Mouse (Mus musculus) forebrain, embryonic 14.5 days (tissue): ENCODE measurements around the gene Cpm. TPM values are rescaled to one million over a fixed set of nuclear protein-coding genes. Genes with fewer than 3 reads are reported as not detected.
"Not testable (repeated sequence)": the region's sequence is repeated elsewhere in the genome, so short reads cannot be mapped to it uniquely, and the experiment has no call there.

Experiments used
- ATAC-seq: fragments of 200-750 bp; cut with Nextera tagmentation; 2 replicates; pipeline ENCODE4 v1.8.0; 2017; ENCODE audit warnings: mild to moderate bottlenecking, moderate library complexity
- DNase-seq: peaks from one replicate; pipeline ENCODE4 v3.0.0-alpha.2; 2015; ENCODE audit warnings: low spot score
- H3K27ac ChIP-seq: fragments of 300-500 bp; sonication (generic); 2 replicates; pipeline ENCODE4 v1.5.1; 2014; ENCODE audit warnings: low read depth, mild to moderate bottlenecking, control low read depth, low read length, moderate library complexity
- H3K27me3 ChIP-seq: fragments of 300-500 bp; sonication (generic); replicated peaks from 2 replicates; pipeline ENCODE4 v1.6.1; 2014; ENCODE audit warnings: low read length, control low read depth, mixed read lengths; ENCODE audit not compliant: control insufficient read depth, insufficient read depth
- H3K36me3 ChIP-seq: fragments of 300-500 bp; sonication (generic); 2 replicates; pipeline ENCODE4 v1.6.1; 2014; ENCODE audit warnings: low read length, control low read depth; ENCODE audit not compliant: control insufficient read depth, insufficient read depth
- H3K4me1 ChIP-seq: fragments of 300-500 bp; sonication (generic); 2 replicates; pipeline ENCODE4 v1.6.1; 2014; ENCODE audit warnings: antibody characterized with exemption, low read length, control low read depth; ENCODE audit not compliant: control insufficient read depth, insufficient read depth
- H3K4me2 ChIP-seq: fragments of 300-500 bp; sonication (generic); 2 replicates; pipeline ENCODE4 v1.6.1; 2014; ENCODE audit warnings: mild to moderate bottlenecking, control low read depth, low read length
- H3K4me3 ChIP-seq: fragments of 300-500 bp; sonication (generic); 2 replicates; pipeline ENCODE4 v1.5.1; 2014; ENCODE audit warnings: low read depth, low read length, control low read depth
- H3K9ac ChIP-seq: fragments of 300-500 bp; sonication (generic); 2 replicates; pipeline ENCODE4 v1.6.1; 2014; ENCODE audit warnings: mild to moderate bottlenecking, low read length, control low read depth, moderate library complexity
- H3K9me3 ChIP-seq: fragments of 300-500 bp; sonication (generic); replicated peaks from 2 replicates; pipeline ENCODE4 v1.6.1; 2016; ENCODE audit warnings: low read length, control low read depth, mixed read lengths; ENCODE audit not compliant: control insufficient read depth
- WGBS: fragments of 180-500 bp; shearing (Covaris S2); extraction: QIAGEN DNeasy Blood & Tissue Kit; methylation state at CpG from one replicate; pipeline ENCODE4 v1.1.7; 2014; 5-methylcytosine and 5-hydroxymethylcytosine counted together
- polyA plus RNA-seq: library from polyadenylated mRNA; unstranded; fragments of >200 nt; fragmentation: Nextera tagmentation; extraction: Ambion mirVana; gene quantifications from 2 replicates; pipeline ENCODE4 v1.2.1, GENCODE M21; 2014

Cpm gene
- polyA plus RNA-seq, 1 experiment from 2014 or later: 6.1 TPM

DNA sequence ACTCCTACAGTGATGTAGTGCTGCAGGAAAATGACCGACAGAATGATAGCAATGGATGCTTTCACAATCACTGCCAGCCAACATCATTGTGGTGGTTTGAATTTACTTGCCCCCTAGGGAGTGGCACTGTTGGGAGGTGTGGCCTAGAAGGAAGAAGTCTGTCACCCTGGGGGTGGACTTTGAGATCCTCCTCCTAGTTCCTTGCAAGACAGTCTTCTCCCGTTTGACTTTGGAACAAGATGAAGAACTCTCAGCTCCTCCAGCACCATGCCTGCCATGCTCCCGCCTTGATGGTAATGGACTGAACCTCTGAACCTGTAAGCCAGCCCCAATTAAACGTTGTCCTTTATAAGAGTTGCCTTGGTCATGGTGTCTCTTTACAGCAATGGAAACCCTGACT, 12.5 kb upstream of the Cpm start:
- DNase-seq, H3K4me3 ChIP-seq, H3K9me3 ChIP-seq, H3K27ac ChIP-seq, H3K4me2 ChIP-seq, H3K36me3 ChIP-seq, H3K27me3 ChIP-seq, H3K4me1 ChIP-seq, ATAC-seq, H3K9ac ChIP-seq: not testable (repeated sequence)
- WGBS: 86% methylated on average over 4 of the region's 4 CpGs

DNA sequence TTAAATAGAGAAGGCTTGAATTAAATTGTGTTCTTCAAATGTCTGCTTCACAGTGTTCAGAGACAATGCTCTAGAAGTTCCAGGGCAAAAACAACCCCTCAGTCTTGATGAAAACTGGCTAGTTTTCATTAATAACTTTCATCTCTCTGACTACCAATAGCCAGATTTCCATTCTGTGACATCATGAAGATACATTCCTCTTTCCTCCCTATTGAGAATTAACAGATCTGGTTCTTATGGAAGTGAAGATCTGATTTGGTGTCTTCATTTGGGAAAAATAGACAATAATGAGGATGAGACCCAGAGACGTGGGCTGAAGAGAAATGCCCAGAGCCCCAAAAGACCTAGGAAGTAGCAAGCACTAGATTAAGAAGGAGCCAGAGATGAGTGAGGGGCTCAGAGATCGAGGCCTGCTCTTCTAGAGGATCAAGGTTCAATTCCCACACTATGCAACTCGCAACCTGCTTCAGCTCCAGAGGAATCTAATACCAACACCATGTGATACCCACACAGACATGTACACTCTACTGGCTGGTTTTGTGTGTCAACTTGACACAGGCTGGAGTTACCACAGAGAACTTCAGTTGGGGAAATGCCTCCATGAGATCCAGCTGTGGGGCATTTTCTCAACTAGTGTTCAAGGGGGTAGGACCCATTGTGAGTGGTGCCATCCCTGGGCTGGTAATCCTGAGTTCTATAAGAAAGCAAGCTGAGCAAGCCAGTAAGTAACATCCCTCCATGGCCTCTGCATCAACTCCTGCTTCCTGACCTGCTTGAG, 11.5 kb upstream of the Cpm start:
- Histone ChIP-seq H3K27me3 (no peaks in the 10 kb centered on the region), H3K9ac (no peak overlapping the region), H3K4me2 (no peak overlapping the region), H3K9me3 (no peaks in the 10 kb centered on the region), H3K27ac (no peak overlapping the region), H3K4me1 (no peaks in the 10 kb centered on the region), H3K36me3 (no peaks in the 10 kb centered on the region), H3K4me3 (no peak overlapping the region)
- no peak for DNase-seq
- WGBS: 85% methylated on average over 3 of the region's 3 CpGs
- no peak for ATAC-seq

DNA sequence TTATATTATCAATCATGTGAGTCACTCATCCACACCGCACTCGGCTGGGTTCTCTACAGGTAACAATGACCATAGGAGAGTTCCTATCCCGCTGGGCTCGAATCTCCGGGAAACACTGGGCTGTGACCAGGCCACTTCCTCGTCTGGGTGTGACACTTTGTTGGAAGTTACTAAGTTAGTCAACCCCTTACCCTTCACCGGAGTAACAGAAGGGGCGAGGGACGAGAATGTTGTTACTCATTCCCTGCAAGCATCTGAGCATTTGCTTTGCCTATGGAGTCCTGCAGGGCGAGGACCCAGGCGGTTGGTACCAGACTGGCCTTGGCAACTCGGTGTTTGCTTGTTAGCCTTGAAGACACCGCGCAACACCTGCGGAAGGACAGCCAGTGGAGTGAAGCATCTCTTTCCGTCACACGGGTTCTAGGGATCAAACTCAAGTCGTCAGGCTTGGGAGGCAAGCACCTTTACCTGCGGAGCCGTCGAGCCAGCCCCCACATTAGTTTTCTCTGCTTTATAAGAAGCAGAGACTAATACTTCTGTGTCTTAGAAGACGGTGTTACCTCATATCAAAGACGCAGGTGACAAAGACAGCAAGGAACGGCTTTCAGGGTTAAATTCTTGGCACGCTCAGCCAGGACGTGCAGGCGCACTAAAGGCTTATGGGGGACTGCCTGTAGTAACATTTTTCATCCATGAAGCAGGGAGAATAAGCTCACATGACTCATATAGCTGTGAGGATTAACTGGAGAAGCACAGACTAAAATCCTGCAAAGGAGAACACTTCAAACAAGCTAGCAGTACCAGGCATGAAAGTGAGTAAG, 10.0 kb upstream of the Cpm start:
- H3K4me1 ChIP-seq: no peaks in the 10 kb centered on the region
- DNase-seq (no peak), ATAC-seq (no peak)
- H3K27me3 ChIP-seq: no peaks in the 10 kb centered on the region
- no peaks in the 10 kb centered on the region for H3K9me3 ChIP-seq
- H3K36me3 ChIP-seq: no peaks in the 10 kb centered on the region
- no peak overlapping the region for H3K9ac ChIP-seq
- H3K27ac ChIP-seq: no peak overlapping the region
- WGBS: 90% methylated on average over 27 of the region's 27 CpGs
- no peak overlapping the region for H3K4me2 ChIP-seq
- no peak overlapping the region for H3K4me3 ChIP-seq

DNA sequence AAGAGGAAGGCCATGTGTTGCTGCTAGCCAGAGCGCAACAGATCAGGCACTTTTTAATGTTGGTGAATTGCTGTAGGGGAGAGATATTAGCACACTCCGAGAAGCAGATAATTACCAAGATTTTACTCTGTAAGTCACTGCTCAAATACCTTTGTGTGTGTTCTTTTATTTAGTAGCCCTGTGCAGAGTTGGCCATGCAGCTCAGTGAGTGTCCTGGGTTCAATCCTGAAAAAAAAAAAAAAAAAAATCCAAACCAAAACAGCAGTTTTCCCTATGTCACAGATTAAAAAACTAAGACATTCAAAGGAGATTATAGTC, 9.5 kb upstream of the Cpm start:
- H3K4me1 ChIP-seq: no peaks in the 10 kb centered on the region
- DNase-seq (no peak), ATAC-seq (no peak)
- no peak overlapping the region for H3K9ac ChIP-seq
- no peak overlapping the region for H3K4me2 ChIP-seq
- H3K9me3 ChIP-seq: no peaks in the 10 kb centered on the region
- no peaks in the 10 kb centered on the region for H3K27me3 ChIP-seq
- H3K4me3 ChIP-seq: no peak overlapping the region
- 89% methylated on average over 2 of the region's 2 CpGs for WGBS
- H3K36me3 ChIP-seq: no peaks in the 10 kb centered on the region
- H3K27ac ChIP-seq: no peak overlapping the region

DNA sequence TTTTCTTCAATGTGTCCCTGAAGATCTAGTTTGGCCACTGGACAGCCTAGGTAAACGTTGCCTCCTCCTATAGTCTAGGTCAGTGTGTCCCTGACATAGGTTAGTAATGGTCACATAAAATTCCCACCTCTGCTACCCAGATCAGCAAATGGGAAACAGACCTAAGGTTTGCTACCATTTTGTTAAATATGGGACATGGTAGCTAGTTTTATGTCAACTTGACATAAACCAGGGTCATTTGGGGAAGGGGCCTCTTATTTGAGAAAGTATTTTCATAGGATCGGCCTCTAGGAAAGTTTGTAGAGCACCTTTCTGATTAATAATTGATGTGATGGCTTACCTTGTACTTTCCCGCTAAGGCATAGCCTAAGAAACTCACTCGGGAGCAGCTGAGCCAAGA, 8.8 kb upstream of the Cpm start:
- 94% methylated on average over 4 of the region's 4 CpGs for WGBS
- H3K9me3 ChIP-seq: no peaks in the 10 kb centered on the region
- no peak overlapping the region for H3K9ac ChIP-seq
- H3K4me1 ChIP-seq: no peaks in the 10 kb centered on the region
- H3K36me3 ChIP-seq: no peaks in the 10 kb centered on the region
- H3K27ac ChIP-seq: no peak overlapping the region
- H3K4me3 ChIP-seq: no peak overlapping the region
- no peak for ATAC-seq
- no peak for DNase-seq
- no peaks in the 10 kb centered on the region for H3K27me3 ChIP-seq
- H3K4me2 ChIP-seq: no peak overlapping the region

DNA sequence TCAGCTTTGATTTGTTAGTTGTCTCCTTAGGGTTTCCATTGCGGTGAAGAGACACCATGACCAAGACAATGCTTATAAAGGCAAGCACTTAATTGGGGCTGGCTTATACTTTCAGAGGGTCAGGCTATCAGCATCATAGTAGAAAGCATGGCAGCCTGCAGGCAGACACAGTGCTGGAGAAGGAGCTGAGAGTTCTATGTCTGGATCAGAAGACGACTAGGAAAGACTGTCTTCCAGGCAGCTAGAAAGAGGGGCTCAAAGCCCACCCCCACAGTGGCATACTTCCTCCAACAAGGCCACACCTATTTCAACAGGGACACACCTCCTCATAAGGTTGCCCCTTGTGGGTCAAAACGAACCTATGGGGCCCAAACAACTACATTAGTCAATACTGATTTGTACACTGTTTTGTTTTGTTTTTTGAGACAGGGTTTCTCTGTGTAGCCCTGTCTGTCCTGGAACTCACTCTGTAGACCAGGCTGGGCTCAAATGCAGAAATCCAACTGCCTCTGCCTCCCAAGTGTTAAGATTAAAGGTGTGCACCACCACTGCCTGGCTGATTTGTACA, 8.3 kb upstream of the Cpm start:
- no peak overlapping the region for H3K4me2 ChIP-seq

DNA sequence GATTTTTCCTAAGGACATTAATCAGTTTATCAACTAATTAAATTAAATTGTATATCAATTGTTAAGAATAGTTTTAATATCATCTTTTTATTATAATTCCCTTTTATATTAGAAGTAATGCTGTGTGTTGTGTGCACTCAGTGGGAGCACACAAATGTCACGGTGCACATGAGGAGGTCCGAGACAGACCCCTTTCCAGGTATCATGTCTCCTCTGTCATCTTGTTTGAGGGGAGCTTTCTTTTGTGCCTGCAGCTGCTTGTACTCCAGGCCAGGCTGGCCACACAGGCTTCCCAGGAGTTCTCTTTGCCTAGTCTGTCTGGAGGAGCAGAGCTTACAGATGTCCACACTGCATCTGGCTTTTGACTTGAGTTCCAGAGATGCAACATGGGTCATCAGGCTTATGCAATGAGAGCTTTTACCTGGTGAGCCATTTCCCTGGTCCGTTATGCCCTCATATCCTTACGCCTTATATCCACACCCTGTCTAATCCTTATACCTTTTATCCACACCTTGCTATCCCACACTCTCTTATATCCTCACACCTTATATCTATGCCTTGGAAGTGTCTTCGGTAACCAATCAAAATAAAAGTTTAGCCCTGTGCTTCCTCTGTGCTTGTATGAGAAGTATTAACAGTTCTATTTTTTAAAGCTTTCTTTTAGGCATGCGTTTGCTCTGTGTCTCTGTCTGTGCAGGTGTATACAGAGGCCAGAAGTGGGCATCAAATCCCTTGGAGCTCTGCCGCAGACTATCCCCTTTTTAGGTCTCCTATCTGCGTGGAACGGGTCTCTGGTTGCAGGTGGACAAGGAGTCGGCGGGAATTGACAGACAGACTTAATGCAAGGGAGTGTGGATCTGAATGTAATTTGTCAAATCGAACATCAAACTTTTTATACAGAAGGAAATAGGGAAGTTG, 7.4 kb upstream of the Cpm start:
- DNase-seq (no peak), ATAC-seq (no peak)
- Histone ChIP-seq H3K27me3 (no peaks in the 10 kb centered on the region), H3K4me3 (no peak overlapping the region), H3K36me3 (no peaks in the 10 kb centered on the region), H3K4me1 (no peaks in the 10 kb centered on the region), H3K4me2 (no peak overlapping the region), H3K27ac (no peak overlapping the region), H3K9me3 (no peaks in the 10 kb centered on the region), H3K9ac (no peak overlapping the region)
- 93% methylated on average over 12 of the region's 12 CpGs for WGBS

More for the DNA sequence above, 8.3 kb upstream of the Cpm start:
- H3K4me1 ChIP-seq: no peaks in the 10 kb centered on the region
- no peaks in the 10 kb centered on the region for H3K27me3 ChIP-seq
- no peaks in the 10 kb centered on the region for H3K36me3 ChIP-seq
- no peak overlapping the region for H3K9ac ChIP-seq
- H3K4me3 ChIP-seq: no peak overlapping the region
- no peaks in the 10 kb centered on the region for H3K9me3 ChIP-seq
- DNase-seq: no peak
- ATAC-seq: no peak
- WGBS: 74% methylated on average over 3 of the region's 3 CpGs
- no peak overlapping the region for H3K27ac ChIP-seq

DNA sequence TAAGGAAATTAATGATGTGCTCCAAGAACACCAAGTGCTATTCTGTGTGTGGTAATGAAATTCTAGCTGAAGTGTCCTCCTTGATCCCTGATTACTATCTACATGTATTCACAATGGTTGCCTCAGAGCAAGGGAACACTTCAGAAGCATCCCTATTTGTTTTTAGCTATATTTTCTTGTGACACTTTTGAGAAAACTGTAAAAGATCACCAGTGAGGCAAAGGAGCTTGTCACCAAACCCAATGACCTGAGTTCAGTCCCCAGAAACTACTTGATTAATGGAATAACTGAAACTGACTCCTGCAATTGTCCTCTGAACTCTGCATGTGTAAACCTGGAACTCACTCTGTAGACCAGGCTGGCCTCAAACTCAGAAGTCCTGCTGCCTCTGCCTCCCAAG, 5.9 kb upstream of the Cpm start:
- H3K27me3 ChIP-seq: peaks cover 8% of the 10 kb centered on the region
- no peak for DNase-seq
- no peak overlapping the region for H3K4me3 ChIP-seq
- ATAC-seq: no peak
- H3K4me2 ChIP-seq: no peak overlapping the region
- H3K27ac ChIP-seq: no peak overlapping the region
- H3K9ac ChIP-seq: no peak overlapping the region
- no peaks in the 10 kb centered on the region for H3K36me3 ChIP-seq
- H3K9me3 ChIP-seq: no peaks in the 10 kb centered on the region
- H3K4me1 ChIP-seq: no peaks in the 10 kb centered on the region
